Mouse (Mus musculus) spleen, adult 2 months (tissue): ENCODE data around the gene AW549877. TPM values are rescaled to one million over a fixed set of nuclear protein-coding genes. Genes with fewer than 3 reads are reported as not detected.
A peak's percentile ranks its signal among the peaks of the same experiment; 100 is the strongest.

Source experiments
- DNase-seq, 2 experiments: peaks; one replicate each; pipeline versions ENCODE4 v3.0.0 to v3.0.0-alpha.2; 2012 to 2021; ENCODE audit warnings: low spot score in 2 of 2, low read depth in 1 of 2
- H3K27ac ChIP-seq: fragments of 200-500 bp; 2 replicates; pipeline ENCODE4 v1.5.1; 2012; ENCODE audit warnings: low read length, inconsistent platforms; ENCODE audit not compliant: insufficient read depth
- H3K27me3 ChIP-seq: fragments of 200-500 bp; 2 replicates; pipeline ENCODE4 v1.6.1; 2012; ENCODE audit warnings: mild to moderate bottlenecking, moderate library complexity, low read length, inconsistent platforms; ENCODE audit not compliant: control insufficient read depth, insufficient read depth
- H3K36me3 ChIP-seq: fragments of 200-500 bp; 2 replicates; pipeline ENCODE4 v1.6.1; 2012; ENCODE audit warnings: mild to moderate bottlenecking, low read length, inconsistent platforms; ENCODE audit not compliant: control insufficient read depth, insufficient read depth
- H3K4me1 ChIP-seq: fragments of 200-500 bp; 2 replicates; pipeline ENCODE4 v1.6.1; 2011; ENCODE audit warnings: inconsistent platforms; ENCODE audit not compliant: control insufficient read depth, insufficient read depth, insufficient read length
- H3K4me3 ChIP-seq: fragments of 200-500 bp; 2 replicates; pipeline ENCODE4 v1.5.1; 2011; ENCODE audit warnings: mild to moderate bottlenecking, inconsistent platforms; ENCODE audit not compliant: insufficient read depth, insufficient read length; ENCODE audit errors: extremely low read depth
- CTCF ChIP-seq: fragments of 200-500 bp; IDR thresholded peaks from 2 replicates; pipeline ENCODE4 v1.5.1; 2011; ENCODE audit warnings: mild to moderate bottlenecking, inconsistent platforms; ENCODE audit not compliant: insufficient read depth, insufficient read length, insufficient replicate concordance; ENCODE audit errors: extremely low read depth
- POLR2A ChIP-seq: fragments of 200-500 bp; IDR thresholded peaks from 2 replicates; pipeline ENCODE4 v1.6.1; 2011; ENCODE audit warnings: low read depth, low read length, inconsistent platforms
- WGBS: fragments of 180-500 bp; shearing (Covaris S2); methylation state at CpG from one replicate; pipeline ENCODE4 v1.1.7; 2018; 5-methylcytosine and 5-hydroxymethylcytosine counted together
- polyA plus RNA-seq: library from polyadenylated mRNA; depleted of rRNA; stranded (reverse); fragments of >200 nt; gene quantifications from 2 replicates; pipeline ENCODE4 v1.2.3, GENCODE M21; 2012; rRNA removed

The AW549877 gene
- 6.1 and 6.3 TPM in 2 replicates for polyA plus RNA-seq

GRCm38 (mm10) chr15:3995448-3996266, at the start of gene AW549877:
TSS of gene AW549877 (minus strand) at chr15:3995744.
- Histone ChIP-seq H3K4me1 (no peaks in the 10 kb centered on the region), H3K27ac (peak within 1 kb of the TSS; percentile 98), H3K4me3 (peak within 1 kb of the TSS; percentile 96), H3K36me3 (peaks cover 7% of the 10 kb centered on the region), H3K27me3 (no peaks in the 10 kb centered on the region)
- TF ChIP-seq POLR2A (peak; percentile 97), CTCF (no peak)
- DNase-seq = peak; percentile 98
- WGBS = 1% methylated on average over 61 of the region's 61 CpGs

GRCm38 (mm10) chr15:4043032-4043471, 47.5 kb upstream of the AW549877 start:
- 21% methylated on average over 4 of the region's 4 CpGs for WGBS
- peak; percentile 14 to 53 for DNase-seq
- H3K4me1 ChIP-seq = peaks cover 10% of the 10 kb centered on the region; the same call in 1 of the 2 replicates
- H3K4me3 ChIP-seq = peak overlapping the region; percentile 32; the same call in 1 of the 2 replicates
- H3K36me3 ChIP-seq = peaks cover 10% of the 10 kb centered on the region
- H3K27me3 ChIP-seq = no peaks in the 10 kb centered on the region
- TF ChIP-seq POLR2A (no peak), CTCF (no peak)
- H3K27ac ChIP-seq = peak overlapping the region; percentile 41; the same call in 1 of the 2 replicates

GRCm38 (mm10) chr15:4042423-4042822, 46.9 kb upstream of the AW549877 start:
- Histone ChIP-seq H3K36me3 (peaks cover 9% of the 10 kb centered on the region), H3K4me1 (peaks cover 10% of the 10 kb centered on the region; the same call in 1 of the 2 replicates), H3K4me3 (no peak overlapping the region), H3K27ac (peak overlapping the region; percentile 19; the same call in 1 of the 2 replicates), H3K27me3 (no peaks in the 10 kb centered on the region)
- DNase-seq = no peak
- WGBS = 51% methylated on average over 3 of the region's 3 CpGs
- TF ChIP-seq CTCF = no peak

- Histone ChIP-seq H3K36me3 (0 out of 2 replicates have a peak, but pooled peaks cover 3% of the 10 kb centered on the region), H3K4me1 (no peaks in the 10 kb centered on the region), H3K4me3 (no peak overlapping the region), H3K27ac (no peak overlapping the region), H3K27me3 (no peaks in the 10 kb centered on the region)
- TF ChIP-seq CTCF = no peak
- no peak for TF ChIP-seq POLR2A
- WGBS = 47% methylated on average over 3 of the region's 3 CpGs
- DNase-seq = no peak
Observed at GRCm38 (mm10) chr15:4033168-4034004, 37.8 kb upstream of the AW549877 start.

- peaks cover 4% of the 10 kb centered on the region; the same call in 1 of the 2 replicates for H3K4me1 ChIP-seq
- H3K27ac ChIP-seq = no peak overlapping the region
- TF ChIP-seq POLR2A = no peak
- no peak for TF ChIP-seq CTCF
- H3K27me3 ChIP-seq = no peaks in the 10 kb centered on the region
- H3K4me3 ChIP-seq = no peak overlapping the region
- DNase-seq = no peak
- no peaks in the 10 kb centered on the region for H3K36me3 ChIP-seq
Observed at GRCm38 (mm10) chr15:4028960-4029359, 33.4 kb upstream of the AW549877 start.

- H3K4me3 ChIP-seq = no peak overlapping the region
- no peaks in the 10 kb centered on the region for H3K36me3 ChIP-seq
- H3K27me3 ChIP-seq = no peaks in the 10 kb centered on the region
- H3K4me1 ChIP-seq = peaks cover 4% of the 10 kb centered on the region; the same call in 1 of the 2 replicates
- no peak for DNase-seq
- TF ChIP-seq CTCF (no peak), POLR2A (no peak)
- H3K27ac ChIP-seq = no peak overlapping the region
- WGBS = 90% methylated on average over 6 of the region's 6 CpGs
Observed at GRCm38 (mm10) chr15:4028411-4028700, 32.8 kb upstream of the AW549877 start.

GRCm38 (mm10) chr15:4027671-4028410, 32.3 kb upstream of the AW549877 start:
- no peaks in the 10 kb centered on the region for H3K27me3 ChIP-seq
- no peaks in the 10 kb centered on the region for H3K36me3 ChIP-seq
- H3K4me3 ChIP-seq = peak overlapping the region; percentile 87
- 22% methylated on average over 6 of the region's 6 CpGs for WGBS
- H3K4me1 ChIP-seq = peaks cover 4% of the 10 kb centered on the region; the same call in 1 of the 2 replicates
- no peak for DNase-seq
- TF ChIP-seq CTCF = no peak
- no peak for TF ChIP-seq POLR2A
- H3K27ac ChIP-seq = 0 out of 2 replicates have a peak overlapping the region, but pooled peaks have one; percentile 86
